Mouse (Mus musculus) retina, embryonic 14.5 days (tissue): ENCODE results near the gene Armcx2.
"Not testable (repeated sequence)": the region's sequence is repeated elsewhere in the genome, so short reads cannot be mapped to it uniquely, and the experiment has no call there.

ENCODE experiments used
- DNase-seq: peaks from one replicate; pipeline ENCODE4 v3.0.0-alpha.2; 2015; ENCODE audit warnings: low spot score

The Armcx2 gene

DNA sequence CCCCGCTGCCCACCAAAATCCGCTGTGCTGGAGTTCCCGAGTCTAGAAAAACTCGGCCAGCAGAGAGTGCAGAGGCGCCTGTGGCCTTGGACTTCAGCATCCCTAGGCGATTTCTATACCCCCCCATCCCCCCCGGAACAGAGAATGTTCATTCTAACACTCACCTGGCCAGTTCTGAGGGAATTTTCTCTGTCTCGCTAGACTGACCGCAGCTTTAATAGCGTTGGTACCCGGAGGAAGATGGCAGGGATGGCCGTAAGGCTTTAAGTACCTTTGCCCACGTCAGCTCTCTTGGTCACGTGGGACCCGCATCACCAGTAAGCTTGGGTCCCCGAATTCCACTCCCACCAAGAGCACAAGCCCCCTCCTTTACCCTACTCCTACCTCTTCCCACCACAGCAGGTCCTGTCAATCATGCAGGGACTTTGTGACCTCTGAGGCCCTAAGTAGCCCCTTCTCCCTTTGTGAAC is at the start of gene Armcx2:
Armcx2 (minus strand) TSS at position 467 of the 470 bp plus-strand sequence.
- DNase-seq = peak; percentile 74

- DNase-seq = no peak
Observed at GRCm38 (mm10) chrX:134849662-134850061, 40.6 kb upstream of the Armcx2 start.

DNA sequence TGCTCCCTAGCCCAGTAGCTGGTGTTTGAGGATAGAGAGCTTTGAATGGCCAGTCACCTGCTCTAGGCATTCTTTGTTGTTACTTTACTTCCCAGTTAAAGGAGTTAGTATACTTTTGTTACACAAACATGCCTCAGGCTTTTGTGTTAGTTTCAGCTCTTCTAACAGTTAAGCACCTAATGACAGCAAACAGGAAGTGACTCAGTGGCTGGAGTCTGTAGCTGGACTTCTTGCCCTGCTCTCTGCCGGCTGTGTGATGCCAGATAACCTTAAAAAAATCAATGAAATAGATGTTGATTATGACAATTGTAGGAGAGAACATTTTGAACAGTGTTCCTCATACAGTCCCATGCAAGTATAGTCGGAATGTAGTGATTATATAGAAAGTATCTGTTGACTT is 35.4 kb upstream of the Armcx2 start:
- no peak for DNase-seq

DNA sequence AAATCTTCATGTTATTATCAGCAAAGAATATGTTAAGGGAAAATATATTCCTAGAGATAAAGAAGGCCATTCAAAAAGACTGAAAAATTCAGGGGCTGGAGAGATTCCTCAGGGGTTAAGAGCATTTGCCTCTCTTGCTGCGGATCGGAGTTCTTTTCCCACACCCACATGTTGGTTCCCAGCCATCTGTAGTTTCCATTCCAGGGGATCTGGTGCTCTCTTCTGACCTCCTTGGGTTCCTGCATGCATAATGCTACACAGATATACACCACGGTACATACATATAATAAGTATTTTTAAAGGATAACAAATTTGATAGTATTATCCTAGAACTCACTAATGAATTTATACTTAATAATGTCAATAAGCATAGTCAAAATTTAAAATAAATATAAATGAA is 21.5 kb upstream of the Armcx2 start:
- DNase-seq = peak; percentile 13

GRCm38 (mm10) chrX:134807833-134808754 is 927 bp downstream of the Armcx2 start:
- DNase-seq = peak; percentile 46

DNA sequence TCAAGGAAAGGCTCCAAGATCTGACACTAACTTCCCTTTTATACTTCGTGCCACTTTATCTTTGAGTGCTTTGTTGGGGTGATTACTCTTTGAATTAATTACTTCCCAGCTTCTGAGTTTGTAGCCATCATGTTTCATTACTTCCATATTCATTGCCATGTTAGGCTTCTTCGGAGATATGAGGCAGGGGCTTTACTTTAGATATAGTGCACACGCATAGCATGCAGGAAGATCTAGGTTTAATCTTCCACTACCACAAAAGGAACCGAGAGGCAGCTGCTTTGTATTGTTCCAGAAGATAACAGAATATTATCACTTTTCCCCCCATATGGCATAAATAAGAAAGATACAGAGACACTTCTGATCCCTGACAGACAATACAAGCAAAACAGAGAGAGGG is 21.3 kb downstream of the Armcx2 start:
- no peak for DNase-seq

DNA sequence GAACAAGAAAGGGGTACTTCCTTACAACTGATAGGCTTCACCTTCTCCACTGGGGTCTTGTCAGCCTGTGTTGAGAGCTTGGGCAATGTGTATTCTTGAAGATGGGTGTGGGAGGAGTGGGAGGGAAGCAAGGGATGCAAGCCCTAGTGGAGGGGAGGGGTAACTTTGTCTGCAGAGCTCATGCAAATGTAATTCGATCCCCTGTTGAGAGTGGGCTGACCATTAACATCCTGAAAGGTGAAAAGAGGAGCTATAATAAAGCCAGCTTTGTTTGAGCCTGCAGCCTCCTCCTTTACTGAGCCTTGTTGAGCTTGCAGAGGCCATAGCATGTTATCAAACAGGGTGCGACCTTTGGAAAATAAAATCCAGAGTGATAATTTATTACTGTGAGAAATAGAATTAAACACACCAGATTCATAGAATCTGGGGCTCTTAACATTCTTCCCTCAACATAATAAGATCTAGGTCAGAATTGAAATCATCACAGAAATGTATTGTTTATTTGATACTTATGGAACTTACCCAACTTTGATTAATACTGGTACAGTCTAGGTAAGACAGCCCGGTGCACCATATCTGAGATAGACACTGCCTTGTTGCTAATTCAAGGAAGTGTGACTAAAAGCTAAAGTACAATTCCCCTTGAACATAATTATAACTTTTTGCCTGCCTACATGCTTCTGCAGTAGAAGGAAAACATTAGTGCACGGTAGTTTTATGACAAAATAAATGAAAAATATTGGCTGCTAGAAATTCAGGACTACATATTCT is 45.4 kb downstream of the Armcx2 start:
- DNase-seq = not testable (repeated sequence)

DNA sequence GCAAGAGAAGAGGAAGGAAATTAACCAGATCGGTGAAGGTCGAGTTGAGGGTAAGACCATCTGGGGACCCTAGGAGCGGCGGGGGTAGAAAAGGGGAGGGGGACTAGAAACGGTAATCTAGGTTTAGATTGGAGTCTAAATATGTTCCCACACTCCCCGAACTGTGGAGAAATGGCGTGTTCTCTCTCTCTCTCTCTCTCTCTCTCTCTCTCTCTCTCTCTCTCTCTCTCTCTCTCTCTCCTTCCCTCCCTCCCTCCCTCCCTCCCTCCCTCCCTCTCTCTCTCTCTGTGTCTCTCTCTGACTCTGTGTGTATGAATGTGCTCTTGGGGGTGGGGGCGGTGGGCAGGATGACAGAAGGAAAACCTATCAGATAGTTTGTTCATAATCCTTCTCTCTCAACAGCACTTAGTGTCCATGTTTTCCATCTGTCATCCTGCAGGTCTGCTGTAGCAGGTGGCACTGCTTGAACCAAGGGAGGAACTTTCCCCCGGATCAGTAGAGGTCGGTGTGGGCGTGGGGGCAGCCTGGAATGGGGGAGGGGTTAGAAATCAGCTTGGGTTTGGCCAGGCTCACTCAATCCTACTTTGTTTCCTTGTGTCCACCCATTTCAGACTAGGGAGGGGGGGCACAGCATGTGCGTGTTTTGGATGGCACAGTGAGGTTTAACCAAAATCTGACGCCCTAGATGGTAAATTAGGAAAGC is 51.6 kb downstream of the Armcx2 start:
- peak; percentile 15 for DNase-seq

GRCm38 (mm10) chrX:134756434-134757292 is 52.4 kb downstream of the Armcx2 start, which contains the start of gene Armcx3:
Gene Armcx3, plus strand, starts transcription at chrX:134756595.
- peak; percentile 73 for DNase-seq
